8 mouse cellular contexts compared by ENCODE assay signal in genomic region chr7:126584506-126584977, GRCm38 (mm10). TPM values are rescaled to one million over a fixed set of nuclear protein-coding genes. Genes with fewer than 3 reads are reported as not detected.
DNase-seq lines count a peak whose midpoint lies in the region; ATAC-seq and TF ChIP-seq lines count a peak whose summit lies in the region.

TSS of gene Apobr (plus strand) at chr7:126584942.

- no peaks in the 10 kb centered on the region for H3K4me1 ChIP-seq in heart, adult 2 months (ENCODE audit: control insufficient read depth, insufficient read depth, low read length)
- peaks cover 32% of the 10 kb centered on the region for H3K4me1 ChIP-seq in bone marrow macrophage, adult 2 months (ENCODE audit: control insufficient read depth, insufficient read depth, low read length)
- peaks cover 10% of the 10 kb centered on the region for H3K4me1 ChIP-seq in hindbrain, embryonic 16.5 days (ENCODE audit: control insufficient read depth, insufficient read depth, low read depth, low read length)

- H3K9ac ChIP-seq in heart, adult 2 months (ENCODE audit: low read depth, low read length), result no peak within 1 kb of the TSS
- no peak within 1 kb of the TSS; the same call in 1 of the 2 replicates for H3K9ac ChIP-seq in hindbrain, embryonic 16.5 days (ENCODE audit: low read depth, low read length)

- peak within 1 kb of the TSS; percentile 83; the same call in 1 of the 2 replicates for H3K4me3 ChIP-seq in heart, adult 2 months
- peak within 1 kb of the TSS; percentile 81 for H3K4me3 ChIP-seq in bone marrow macrophage, adult 2 months (ENCODE audit: insufficient read depth, low read length)
- H3K4me3 ChIP-seq in hindbrain, embryonic 16.5 days (ENCODE audit: low read length), result peak within 1 kb of the TSS; percentile 65

- H3K4me2 ChIP-seq in hindbrain, embryonic 16.5 days (ENCODE audit: low read length), result peak within 1 kb of the TSS; percentile 74

- WGBS in heart, adult 2 months, result 65% methylated on average over 8 of the region's 8 CpGs
- 82% methylated on average over 8 of the region's 8 CpGs for WGBS in hindbrain, embryonic 16.5 days

- H3K36me3 ChIP-seq in heart, adult 2 months (ENCODE audit: control insufficient read depth, insufficient read depth, low read length), result no peaks in the 10 kb centered on the region
- no peaks in the 10 kb centered on the region for H3K36me3 ChIP-seq in hindbrain, embryonic 16.5 days (ENCODE audit: control insufficient read depth, insufficient read depth, low read length)

- H3K27me3 ChIP-seq in heart, adult 2 months (ENCODE audit: control insufficient read depth, insufficient read depth, low read length), result no peaks in the 10 kb centered on the region
- H3K27me3 ChIP-seq in hindbrain, embryonic 16.5 days (replicated peaks; ENCODE audit: control insufficient read depth, insufficient read depth, low read length), result no peaks in the 10 kb centered on the region

- no peak for ATAC-seq in hindbrain, embryonic 16.5 days
- peak; percentile 85 for ATAC-seq in megakaryocyte, adult 5-6 weeks (ENCODE audit: poor library complexity, severe bottlenecking)

- H3K9me3 ChIP-seq in hindbrain, embryonic 16.5 days (ENCODE audit: control insufficient read depth, low read length), result no peaks in the 10 kb centered on the region

- intact Hi-C loops in heart, adult 2 months (cut with DNase I), result loop anchor here (10.0 kb wide), 1 partner anchor 620 kb away; the partner anchor contains the start of genes Mylpf and Tbc1d10b
- intact Hi-C loops in heart, postnatal 10 days (cut with DNase I), result no loop called here

- TF ChIP-seq CTCF in heart, adult 2 months (IDR thresholded peaks at IDR 0.05), result no peak
- no peak for TF ChIP-seq CTCF in bone marrow macrophage, adult 2 months (IDR thresholded peaks at IDR 0.05; ENCODE audit: low read depth, low read length)

- peak in 1 of 2 experiments; percentile 49 for DNase-seq in heart, adult 2 months
- DNase-seq in heart, postnatal 10 days, result no peak
- DNase-seq in thymus, postnatal 0 days (ENCODE audit: low spot score), result peak; percentile 46
- no peak for DNase-seq in adrenal gland, postnatal 4 days (ENCODE audit: low spot score in 2 of 2)
- no peak for DNase-seq in testis, postnatal 10 days (ENCODE audit: low spot score)

- TF ChIP-seq EP300 in heart, adult 2 months (IDR thresholded peaks at IDR 0.05; ENCODE audit: insufficient read depth, low read depth, low read length), result no peak

- no peak for TF ChIP-seq POLR2A in heart, adult 2 months (IDR thresholded peaks at IDR 0.05; ENCODE audit: insufficient read depth, low read depth, low read length)
- TF ChIP-seq POLR2A in bone marrow macrophage, adult 2 months (IDR thresholded peaks at IDR 0.05; ENCODE audit: borderline replicate concordance, low read depth, low read length), result no peak

- peak within 1 kb of the TSS; percentile 97 for H3K27ac ChIP-seq in heart, adult 2 months
- peak within 1 kb of the TSS; percentile 96 for H3K27ac ChIP-seq in bone marrow macrophage, adult 2 months (ENCODE audit: insufficient read depth, low read depth, low read length)
- H3K27ac ChIP-seq in hindbrain, embryonic 16.5 days (ENCODE audit: low read depth, low read length), result peak within 1 kb of the TSS; percentile 90; the same call in 1 of the 2 replicates

- no peaks in the 10 kb centered on the region for H3K79me2 ChIP-seq in heart, adult 2 months (replicated peaks; ENCODE audit: control insufficient read depth, insufficient read depth, low read length)

RNA-seq across cellular contexts. Expression of gene Apobr, which starts in this region (rescaled TPM):
- under 1 TPM; 0.32 to 0.39 TPM for total RNA-seq in heart, adult 2 months (2021)
- polyA plus RNA-seq in heart, adult 2 months (2012; rRNA removed), result 0.47 and 1.1 TPM in 2 replicates
- total RNA-seq in heart, postnatal 10 days (2021), result under 1 TPM; 0.69 to 0.81 TPM
- polyA plus RNA-seq in bone marrow macrophage, adult 2 months (2012; ENCODE audit: insufficient read depth, insufficient read length, missing spikeins), result 83.3 and 84.3 TPM in 2 replicates
- 0.36 and 0.88 TPM in 2 replicates for polyA plus RNA-seq in hindbrain, embryonic 16.5 days (2015; fragmentation: Nextera tagmentation; extraction: Ambion mirVana)
- total RNA-seq in megakaryocyte, adult 5-6 weeks (2015), result 27.6 and 30.3 TPM in 2 replicates
- 98.7 and 99.5 TPM in 2 replicates for total RNA-seq in megakaryocyte, adult 5-6 weeks (2017)
- polyA plus RNA-seq in thymus, postnatal 0 days (2015; fragmentation: Nextera tagmentation; extraction: Ambion mirVana), result 1.2 TPM in 2 replicates
- total RNA-seq in adrenal gland, postnatal 4 days (2021), result 1 to 10 TPM; 1.1 to 1.2 TPM

Comparison
In these comparisons a context has a peak if more than half of its experiments do, and no peak if none do; other contexts are left out.
1. RNA of gene Apobr (total RNA-seq): 27.6 to 99.5 TPM in megakaryocyte, adult 5-6 weeks; 1.1 to 1.2 TPM in adrenal gland, postnatal 4 days, 0.69 to 0.81 TPM in heart, postnatal 10 days and 0.32 to 0.39 TPM in heart, adult 2 months; every median in the first group is over 10 times any median in the second.
2. RNA of gene Apobr (polyA plus RNA-seq): 83.3 to 84.3 TPM in bone marrow macrophage, adult 2 months; 1.2 TPM in thymus, postnatal 0 days, 0.47 to 1.1 TPM in heart, adult 2 months and 0.36 to 0.88 TPM in hindbrain, embryonic 16.5 days; every median in the first group is over 10 times any median in the second.
3. Peak in every context shown above with its lines, with median percentiles within 50 percentile points of each other: H3K27ac ChIP-seq and H3K4me3 ChIP-seq.